Mouse (Mus musculus) adrenal gland, postnatal 0 days (tissue): ENCODE measurements around the gene Adra2b. TPM values are rescaled to one million over a fixed set of nuclear protein-coding genes. Genes with fewer than 3 reads are reported as not detected.

Experiments used
- polyA plus RNA-seq: library from polyadenylated mRNA; unstranded; fragments of >200 nt; fragmentation: Nextera tagmentation; extraction: Ambion mirVana; gene quantifications from 2 replicates; pipeline ENCODE4 v1.2.1, GENCODE M21; 2015

The Adra2b gene
- polyA plus RNA-seq, result 1.6 and 1.9 TPM in 2 replicates

DNA sequence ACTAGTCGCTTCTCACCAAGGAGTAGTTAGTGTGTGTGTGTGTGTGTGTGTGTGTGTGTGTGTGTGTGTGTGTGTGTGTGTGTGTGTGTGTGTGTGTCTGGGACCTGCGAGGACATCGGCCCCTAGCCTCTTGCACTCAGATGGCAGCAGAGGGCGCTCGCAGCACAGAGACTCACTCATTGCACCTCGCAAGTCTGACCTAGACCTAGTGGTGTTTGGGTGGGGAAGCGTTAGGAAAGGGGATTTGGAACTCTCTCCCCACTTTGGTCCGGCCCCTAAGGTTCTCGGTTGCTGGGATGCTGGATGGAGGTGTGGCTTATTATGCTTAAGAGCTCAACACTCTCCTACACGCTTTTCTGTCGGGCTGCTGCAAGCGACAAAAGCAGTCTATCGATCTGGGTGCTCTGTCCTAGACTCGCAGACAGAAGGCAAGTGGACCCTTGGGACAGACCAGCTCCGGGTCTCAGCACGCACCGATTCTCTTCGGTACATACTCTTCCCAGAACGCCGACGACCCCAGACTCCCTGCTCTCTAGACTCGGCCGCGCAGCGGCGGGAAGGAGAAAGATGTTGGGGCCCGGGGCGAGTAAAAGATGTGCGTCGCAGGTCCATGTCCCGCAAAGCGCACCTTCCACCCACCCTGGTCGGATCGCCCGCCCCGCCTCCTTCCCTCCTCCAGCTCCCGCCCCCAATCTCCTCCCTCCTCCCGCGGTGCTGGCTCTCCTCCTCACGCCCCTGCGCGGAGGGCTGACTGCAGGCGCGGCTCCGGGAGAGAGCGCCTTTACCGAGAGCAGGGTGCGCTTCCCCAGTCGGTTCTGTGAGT is at the start of gene Adra2b:
TSS of gene Adra2b (plus strand) at position 750 of the 823 bp plus-strand sequence.

DNA sequence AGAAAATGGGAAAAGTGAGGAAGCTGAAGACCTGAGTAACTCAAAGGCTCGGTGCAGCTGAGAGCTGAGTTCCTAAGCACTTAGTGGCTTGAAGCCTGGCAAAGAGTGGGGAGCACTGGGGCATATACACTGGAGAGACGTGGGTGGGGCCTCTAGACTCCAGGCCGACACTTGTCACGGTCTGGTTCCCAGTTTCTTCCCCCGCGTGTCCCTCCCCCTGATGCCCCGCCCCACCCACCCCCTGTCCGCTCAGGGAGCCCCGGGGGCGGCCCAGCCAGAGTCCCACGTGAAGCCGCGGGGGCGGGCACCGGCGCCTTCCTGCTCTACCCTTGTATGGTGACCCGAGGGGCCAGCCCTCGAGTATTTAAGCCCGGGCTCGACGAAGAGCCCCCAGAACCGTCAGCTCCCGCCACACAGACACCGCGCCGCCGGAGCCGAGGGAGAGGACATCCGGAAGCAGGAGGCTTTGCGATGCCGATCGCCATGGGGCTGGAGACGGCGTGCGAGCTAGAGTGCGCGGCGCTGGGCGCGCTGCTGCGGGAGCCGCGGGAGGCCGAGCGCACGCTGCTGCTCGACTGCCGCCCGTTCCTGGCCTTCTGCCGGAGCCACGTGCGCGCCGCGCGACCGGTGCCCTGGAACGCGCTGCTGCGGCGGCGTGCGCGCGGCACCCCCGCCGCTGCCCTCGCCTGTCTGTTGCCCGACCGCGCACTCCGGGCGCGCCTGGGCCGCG is 27.1 kb upstream of the Adra2b start, which contains the start of gene Dusp2:
TSS of gene Dusp2 (plus strand) at position 393 of the 730 bp plus-strand sequence.

DNA sequence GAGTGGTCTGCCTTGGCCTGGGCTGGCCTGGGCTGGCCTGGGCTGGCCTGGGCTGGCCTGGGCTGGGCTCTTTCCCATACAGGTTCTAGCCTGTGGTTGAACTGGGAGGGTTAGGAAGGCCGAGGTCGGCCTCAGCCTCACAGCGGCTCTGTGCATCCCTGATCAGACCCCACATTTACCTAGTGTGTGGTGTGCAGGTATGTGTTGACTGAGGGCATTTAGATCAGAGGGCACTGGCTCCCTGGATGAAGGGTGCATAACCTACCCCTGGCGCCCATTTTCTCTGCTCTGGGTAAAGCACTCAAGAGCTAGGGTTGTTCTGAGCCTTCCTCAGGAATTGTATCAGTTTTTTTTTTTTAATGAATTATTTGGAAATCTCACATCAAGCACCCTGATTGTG is 24.6 kb upstream of the Adra2b start, which contains the start of gene Astl:
TSS of gene Astl (plus strand) at position 224 of the 400 bp plus-strand sequence.

Other genes starting within 250 kb of the Adra2b start
- 15.4 and 18.2 TPM in 2 replicates for gene Ncaph, start 229.3 kb upstream of the Adra2b start, polyA plus RNA-seq
- gene Itpripl1, start 219.8 kb upstream of the Adra2b start, polyA plus RNA-seq, result 10.5 and 11.5 TPM in 2 replicates
- 4.8 and 5.7 TPM in 2 replicates for gene 1810024B03Rik, start 154.9 kb upstream of the Adra2b start, polyA plus RNA-seq
- gene Snrnp200, start 154.8 kb upstream of the Adra2b start, polyA plus RNA-seq, result 18.6 and 21.2 TPM in 2 replicates
- 70.2 and 86.0 TPM in 2 replicates for gene Ciao1, start 115.4 kb upstream of the Adra2b start, polyA plus RNA-seq
- gene Tmem127, start 115.3 kb upstream of the Adra2b start, polyA plus RNA-seq, result 32.7 and 33.1 TPM in 2 replicates
- gene Stard7, start 93.0 kb upstream of the Adra2b start, polyA plus RNA-seq, result 45.3 and 78.6 TPM in 2 replicates
- 2.6 TPM in 2 replicates for gene Dusp2, start 27.0 kb upstream of the Adra2b start, polyA plus RNA-seq
- gene Astl, start 24.6 kb upstream of the Adra2b start, polyA plus RNA-seq, result not detected in 2 replicates
- 0.12 and 0.17 TPM in 2 replicates for gene Gpat2, start 62.0 kb downstream of the Adra2b start, polyA plus RNA-seq
- gene Fahd2a, start 81.4 kb downstream of the Adra2b start, polyA plus RNA-seq, result 52.3 and 83.2 TPM in 2 replicates
- 2.4 TPM in 2 replicates for gene Kcnip3, start 158.9 kb downstream of the Adra2b start, polyA plus RNA-seq
- 0.15 and 0.19 TPM in 2 replicates for gene Prom2, start 178.3 kb downstream of the Adra2b start, polyA plus RNA-seq
- 1.7 and 3.1 TPM in 2 replicates for gene Zfp661, start 223.9 kb downstream of the Adra2b start, polyA plus RNA-seq
- 99.7 and 130 TPM in 2 replicates for gene Mrps5, start 224.0 kb downstream of the Adra2b start, polyA plus RNA-seq